Mouse (Mus musculus) liver, embryonic 14.5 days (tissue): ENCODE measurements around the gene Wnt11. TPM values are rescaled to one million over a fixed set of nuclear protein-coding genes. Genes with fewer than 3 reads are reported as not detected.

ENCODE experiments used
- ATAC-seq: fragments of 200-750 bp; cut with Nextera tagmentation; 2 replicates; pipeline ENCODE4 v1.8.0; 2017; ENCODE audit warnings: moderate number of reproducible peaks, mild to moderate bottlenecking, moderate library complexity; ENCODE audit not compliant: insufficient read depth
- DNase-seq, 3 experiments: peaks; one replicate each; pipeline ENCODE4 v3.0.0-alpha.2; 2012 to 2013; ENCODE audit warnings: low read depth in 3 of 3, low spot score in 3 of 3
- H3K27ac ChIP-seq: fragments of 300-500 bp; sonication (generic); 2 replicates; pipeline ENCODE4 v1.5.1; 2014; ENCODE audit warnings: moderate library complexity, mild to moderate bottlenecking, control low read depth, inconsistent platforms
- H3K27me3 ChIP-seq: fragments of 300-500 bp; sonication (generic); 2 replicates; pipeline ENCODE4 v1.6.1; 2014; ENCODE audit warnings: mild to moderate bottlenecking, low read length, moderate library complexity; ENCODE audit not compliant: control insufficient read depth, insufficient read depth
- H3K36me3 ChIP-seq: fragments of 300-500 bp; sonication (generic); replicated peaks from 2 replicates; pipeline ENCODE4 v1.6.1; 2014; ENCODE audit warnings: low read depth; ENCODE audit not compliant: control insufficient read depth, insufficient read depth
- H3K4me1 ChIP-seq, 2 experiments: fragments of 200-500 bp in 1 of 2; fragments of 300-500 bp in 1 of 2; sonication (generic) in 1 of 2; replicated peaks; 2 replicates each; pipeline ENCODE4 v1.6.1; 2012 to 2014; ENCODE audit warnings: antibody characterized with exemption in 1 of 2, inconsistent platforms in 1 of 2, low read length in 1 of 2; ENCODE audit not compliant: control insufficient read depth in 2 of 2, insufficient read depth in 2 of 2
- H3K4me2 ChIP-seq: fragments of 300-500 bp; sonication (generic); 2 replicates; pipeline ENCODE4 v1.6.1; 2014; ENCODE audit warnings: low read depth, mild to moderate bottlenecking, control low read depth, moderate library complexity
- H3K4me3 ChIP-seq, 2 experiments: fragments of 200-500 bp in 1 of 2; fragments of 300-500 bp in 1 of 2; sonication (generic) in 1 of 2; 2 replicates each; pipeline ENCODE4 v1.5.1; 2012 to 2014; ENCODE audit warnings: low read depth in 2 of 2, low read length in 2 of 2, mild to moderate bottlenecking in 2 of 2, control low read depth in 1 of 2, inconsistent platforms in 1 of 2, moderate library complexity in 1 of 2; ENCODE audit not compliant: insufficient read depth in 1 of 2
- H3K9ac ChIP-seq: fragments of 300-500 bp; sonication (generic); replicated peaks from 2 replicates; pipeline ENCODE4 v1.6.1; 2014; ENCODE audit warnings: mild to moderate bottlenecking, control low read depth, moderate library complexity
- H3K9me3 ChIP-seq: fragments of 300-500 bp; sonication (generic); 2 replicates; pipeline ENCODE4 v1.6.1; 2016; ENCODE audit warnings: low read length, mixed read lengths; ENCODE audit not compliant: control insufficient read depth
- CTCF ChIP-seq: IDR thresholded peaks from 2 replicates; pipeline ENCODE4 v1.5.1; 2016; ENCODE audit warnings: antibody characterized with exemption, low read depth, control low read depth
- EP300 ChIP-seq: IDR thresholded peaks from 2 replicates; pipeline ENCODE4 v1.6.1; 2016; ENCODE audit warnings: antibody characterized with exemption, low read depth
- WGBS: fragments of 180-500 bp; shearing (Covaris S2); extraction: QIAGEN DNeasy Blood & Tissue Kit; methylation state at CpG from one replicate; pipeline ENCODE4 v1.1.7; 2014; ENCODE audit not compliant: insufficient replicate concordance; 5-methylcytosine and 5-hydroxymethylcytosine counted together
- polyA plus RNA-seq, 2 experiments: library from polyadenylated mRNA; depleted of rRNA in 1 of 2; stranded (reverse) in 1 of 2; unstranded in 1 of 2; fragments of >200 nt; fragmentation: Nextera tagmentation in 1 of 2; extraction: Ambion mirVana in 1 of 2; gene quantifications; 2 replicates each; pipeline versions ENCODE4 v1.2.1 to v1.2.3; 2012 to 2014

Wnt11 gene
- polyA plus RNA-seq, 2 experiments, result 0.46 to 0.95 TPM

DNA sequence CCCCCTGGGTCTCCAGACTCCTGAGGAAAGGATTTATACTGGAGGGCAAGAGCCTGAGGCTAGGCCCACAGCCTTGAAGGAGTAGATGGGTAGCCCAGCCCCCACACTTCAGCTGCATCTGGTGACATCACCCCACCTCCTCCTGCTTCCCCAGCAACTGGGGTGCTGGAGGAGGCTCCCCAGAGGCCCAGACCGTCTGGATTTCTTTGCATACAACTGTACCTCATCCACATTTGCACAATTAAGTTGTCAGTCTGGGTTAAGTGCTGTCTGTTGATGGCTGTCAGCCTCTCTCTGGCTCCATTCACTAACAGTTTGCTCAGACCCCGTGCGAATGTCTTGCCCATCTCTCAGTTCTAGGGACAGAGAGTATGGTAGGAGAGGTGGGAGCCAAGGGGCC lies 6.9 kb upstream of the Wnt11 start:
- Histone ChIP-seq H3K4me2 (no peak overlapping the region), H3K9me3 (no peaks in the 10 kb centered on the region), H3K36me3 (no peaks in the 10 kb centered on the region), H3K27me3 (peaks cover 10% of the 10 kb centered on the region), H3K27ac (no peak overlapping the region), H3K4me1 (no peaks in the 10 kb centered on the region), H3K4me3 (no peak overlapping the region), H3K9ac (no peak overlapping the region)
- TF ChIP-seq EP300 (no peak), CTCF (no peak)
- WGBS, result 64% methylated on average over 3 of the region's 3 CpGs
- DNase-seq (no peak), ATAC-seq (no peak)

DNA sequence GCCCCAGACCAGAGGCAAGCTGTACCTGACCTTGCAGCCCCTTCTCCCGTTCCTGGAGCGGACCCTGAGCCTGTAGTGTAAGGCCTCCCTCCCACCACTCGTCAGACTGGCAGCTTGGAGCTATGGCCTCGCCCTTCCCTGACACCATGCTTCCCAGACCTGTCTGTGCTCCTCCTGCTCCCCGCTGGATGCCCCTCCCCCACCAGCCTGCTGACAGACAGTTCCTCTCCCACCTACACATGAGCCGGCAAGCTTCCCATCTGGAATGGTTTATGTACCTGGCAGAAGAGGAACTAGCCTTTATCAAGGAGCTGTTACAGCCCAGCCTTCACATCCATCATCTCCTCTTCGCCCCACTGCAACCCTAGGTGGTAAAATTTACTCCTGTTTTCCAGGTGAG lies 6.0 kb upstream of the Wnt11 start:
- Histone ChIP-seq H3K27me3 (peaks cover 18% of the 10 kb centered on the region), H3K36me3 (no peaks in the 10 kb centered on the region), H3K4me3 (no peak overlapping the region), H3K4me2 (no peak overlapping the region), H3K4me1 (no peaks in the 10 kb centered on the region), H3K9me3 (no peaks in the 10 kb centered on the region), H3K9ac (no peak overlapping the region), H3K27ac (no peak overlapping the region)
- 30% methylated on average over 7 of the region's 7 CpGs for WGBS
- DNase-seq, result no peak
- ATAC-seq, result no peak
- TF ChIP-seq EP300, result no peak
- TF ChIP-seq CTCF, result no peak

DNA sequence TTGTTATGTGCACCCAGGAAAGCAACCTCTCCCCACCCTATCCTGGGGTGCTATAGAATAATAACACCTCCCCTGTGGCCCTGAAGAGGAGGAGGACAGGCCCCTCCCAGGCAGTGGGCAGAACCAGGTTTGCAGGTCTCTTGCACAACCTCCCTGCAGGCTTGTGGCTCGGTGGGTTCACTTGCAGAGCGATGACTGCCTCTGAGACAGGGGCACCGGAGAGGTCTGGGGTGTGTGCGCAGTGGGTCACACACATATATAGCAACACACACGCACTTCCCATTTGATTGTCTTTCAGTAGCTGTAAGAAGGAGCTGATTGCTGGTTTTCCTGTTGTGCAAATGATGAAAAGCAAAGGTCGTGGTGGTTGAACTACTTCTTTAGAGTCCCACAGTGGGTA lies 3.6 kb upstream of the Wnt11 start:
- Histone ChIP-seq H3K4me2 (no peak overlapping the region), H3K27ac (no peak overlapping the region), H3K9me3 (no peaks in the 10 kb centered on the region), H3K4me1 (no peaks in the 10 kb centered on the region), H3K27me3 (peaks cover 42% of the 10 kb centered on the region), H3K9ac (no peak overlapping the region), H3K4me3 (no peak overlapping the region), H3K36me3 (no peaks in the 10 kb centered on the region)
- WGBS, result 24% methylated on average over 6 of the region's 6 CpGs
- ATAC-seq (no peak), DNase-seq (no peak)
- TF ChIP-seq CTCF (no peak), EP300 (no peak)

DNA sequence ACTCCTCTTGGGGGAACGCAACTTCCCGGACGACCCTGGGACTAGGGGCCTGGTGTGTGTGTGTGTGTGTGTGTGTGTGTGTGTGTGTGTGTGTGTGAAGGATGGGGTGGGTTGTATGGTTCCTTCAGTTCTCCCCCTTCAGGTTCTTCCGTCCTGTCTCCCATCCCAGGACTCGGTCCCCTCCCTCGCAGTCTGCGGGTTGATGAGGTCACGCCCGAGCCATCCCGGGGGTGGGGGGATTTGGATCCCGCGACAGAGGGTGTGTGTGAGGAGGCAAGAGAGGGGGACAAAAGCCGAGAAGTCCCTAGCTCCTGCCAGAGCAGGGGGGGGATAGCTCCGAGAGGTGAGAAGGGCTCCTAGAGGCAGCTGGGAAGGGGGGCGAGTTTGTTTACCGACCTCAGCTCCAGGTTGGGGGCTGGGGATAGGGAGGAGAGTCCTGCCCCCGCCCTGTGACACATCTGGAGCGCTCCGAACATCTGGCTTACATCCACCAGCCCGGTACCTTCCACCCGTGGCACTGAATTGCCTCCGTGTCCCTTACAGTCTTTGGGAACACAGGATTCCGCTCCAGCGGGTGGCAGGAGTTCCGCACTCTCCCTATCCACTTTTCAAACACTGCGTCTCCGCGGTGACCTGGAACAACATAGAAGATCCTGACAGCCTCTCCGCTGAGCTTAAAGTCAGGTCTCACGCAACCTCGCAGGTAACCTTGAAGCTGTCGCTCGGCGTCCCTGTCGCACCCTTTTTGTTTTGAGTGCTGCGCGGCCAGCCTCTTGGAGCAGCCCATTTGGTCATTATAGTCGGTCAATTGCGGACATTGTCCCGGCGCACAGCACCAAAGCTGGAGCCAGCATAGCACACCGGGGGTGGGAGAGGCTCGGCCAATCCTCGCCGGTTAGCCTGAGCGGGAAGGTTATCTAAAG lies 868 bp downstream of the Wnt11 start:
- DNase-seq (no peak), ATAC-seq (no peak)
- H3K27me3 ChIP-seq, result peaks cover 86% of the 10 kb centered on the region
- no peak overlapping the region for H3K9ac ChIP-seq
- no peaks in the 10 kb centered on the region for H3K36me3 ChIP-seq
- no peak overlapping the region for H3K27ac ChIP-seq
- WGBS, result under 1% methylated on average over 45 of the region's 46 CpGs
- no peak for TF ChIP-seq CTCF
- TF ChIP-seq EP300, result no peak
- peak overlapping the region; percentile 49 for H3K4me2 ChIP-seq
- peak overlapping the region; percentile 27 to 34; a peak in 3 of 4 replicates for H3K4me3 ChIP-seq
- H3K4me1 ChIP-seq, result no peaks in the 10 kb centered on the region
- H3K9me3 ChIP-seq, result no peaks in the 10 kb centered on the region

DNA sequence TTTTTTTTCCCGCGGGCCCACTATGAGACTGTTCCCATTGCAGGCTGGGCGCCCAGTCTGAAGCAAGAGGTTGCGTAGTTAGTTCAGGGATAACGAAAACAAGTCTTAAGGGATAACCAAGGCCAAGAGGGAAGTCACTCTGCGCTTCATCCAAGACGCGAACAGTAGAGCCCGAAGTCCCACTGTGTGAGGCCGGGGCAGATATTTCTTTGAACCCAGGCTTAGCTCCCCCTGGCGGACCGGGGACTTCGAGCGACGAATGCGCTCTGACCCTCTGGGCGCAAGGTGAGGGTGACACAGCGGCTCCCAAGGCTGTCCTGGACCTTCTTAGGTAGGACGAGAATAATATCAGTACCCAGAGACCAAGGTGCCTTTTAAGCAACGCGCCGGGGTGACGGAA lies 1.7 kb downstream of the Wnt11 start:
- TF ChIP-seq EP300, result no peak
- peak; percentile 69 for TF ChIP-seq CTCF
- ATAC-seq (no peak), DNase-seq (no peak)
- Histone ChIP-seq H3K27ac (no peak overlapping the region), H3K27me3 (peaks cover 93% of the 10 kb centered on the region), H3K4me1 (no peaks in the 10 kb centered on the region), H3K9me3 (no peaks in the 10 kb centered on the region), H3K4me2 (peak overlapping the region; percentile 49; the same call in 1 of the 2 replicates), H3K4me3 (no peak overlapping the region), H3K36me3 (no peaks in the 10 kb centered on the region), H3K9ac (no peak overlapping the region)
- 2% methylated on average over 23 of the region's 23 CpGs for WGBS
